ENCODE assay signal across 14 mouse cellular contexts in the genomic region with DNA sequence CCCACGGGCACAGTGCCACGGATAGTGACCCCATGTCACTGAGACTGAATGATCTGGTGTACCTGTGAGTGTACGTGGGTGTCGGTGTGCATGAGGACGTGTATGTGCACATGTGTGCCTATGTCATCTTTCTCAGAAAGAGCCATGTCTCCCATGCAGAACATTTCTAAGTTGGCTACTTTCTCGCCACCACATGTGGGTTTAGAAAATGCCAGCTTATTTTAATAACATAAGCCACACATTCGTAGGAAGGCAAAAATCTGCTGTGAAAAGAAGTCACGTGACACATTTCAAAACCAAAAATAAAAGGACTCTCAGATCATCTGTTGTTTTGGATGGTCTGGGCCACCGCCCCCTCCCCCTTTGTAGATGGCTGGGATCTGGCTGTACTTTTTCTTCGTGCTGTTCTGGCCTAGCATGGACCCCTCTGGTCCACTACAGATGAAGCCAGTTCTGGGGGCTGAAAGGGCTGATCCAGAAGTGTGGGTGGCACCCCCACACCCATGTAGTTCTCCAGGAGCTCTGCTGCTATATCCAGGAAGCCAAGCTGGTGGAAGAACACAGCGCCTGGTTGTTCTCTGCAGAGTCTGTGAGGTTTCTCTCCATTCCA.
DNase-seq lines count a peak whose midpoint lies in the region; ATAC-seq and TF ChIP-seq lines count a peak whose summit lies in the region.
"Had no signal": no experiment of that assay in that cellular context is flagged by ENCODE, and none has a peak within 500 bp of the region (broad histone marks: within the 10 kb centered on the region; RNA-seq: fewer than 3 reads in every experiment).

No protein-coding gene starts in this region.

- H3K4me2 ChIP-seq in CH12.LX (ENCODE audit: insufficient read depth, low read depth, poor library complexity, severe bottlenecking): no peak overlapping the region
- H3K4me2 ChIP-seq: heart, embryonic 13.5 days; kidney, embryonic 15.5 days; liver, embryonic 15.5 days; midbrain, embryonic 12.5 days had no signal

- TF ChIP-seq POLR2A in CH12.LX (IDR thresholded peaks at IDR 0.05; ENCODE audit: low read depth, low read length): no peak

- dilution Hi-C loops in CH12.LX (cut with MboI; ENCODE audit: extremely low pct_ligation_motif_present, extremely low pct_unique_long_range_greater_than_20kb, low sequenced_read_pairs): no loop called here

- H3K9ac ChIP-seq in CH12.LX (ENCODE audit: insufficient read depth, low read depth): no peak overlapping the region
- H3K9ac ChIP-seq: heart, embryonic 13.5 days; kidney, embryonic 15.5 days; liver, embryonic 15.5 days; midbrain, embryonic 12.5 days had no signal

- no peaks in the 10 kb centered on the region for H3K9me3 ChIP-seq in CH12.LX (replicated peaks; ENCODE audit: low read length)
- H3K9me3 ChIP-seq: heart, embryonic 13.5 days; kidney, embryonic 15.5 days; liver, embryonic 15.5 days; midbrain, embryonic 12.5 days had no signal

- DNase-seq in CH12.LX (ENCODE audit: extremely low read depth) (no peak), adipocyte (ENCODE audit: low spot score) (no peak)
- peak; percentile 90 for DNase-seq in layer of hippocampus, adult 9-11 months
- peak; percentile 72 to 93 for DNase-seq in left cerebral cortex, postnatal 25 days (ENCODE audit: low spot score in 2 of 2)
- DNase-seq in kidney, postnatal 25 days: no peak
- DNase-seq in kidney, adult 18-20 months: no peak
- DNase-seq: cerebellum, adult 11-12 months; lung, postnatal 36 days; spleen, adult 18-20 months had no signal

- in situ Hi-C loops in CH12.LX (cut with MboI; ENCODE audit: low pct_ligation_motif_present, low pct_unique_long_range_greater_than_20kb, low sequenced_read_pairs): no loop called here

- TF ChIP-seq CTCF in CH12.LX (conservative IDR thresholded peaks at IDR 0.05 in 1 of 2, IDR thresholded peaks at IDR 0.05 in 1 of 2; ENCODE audit: low read depth in 2 of 2, low read length in 2 of 2): no peak

- no peak overlapping the region for H3K4me3 ChIP-seq in CH12.LX (replicated peaks in 1 of 3; ENCODE audit: low read depth in 2 of 3, low read length in 2 of 3, poor library complexity in 1 of 3)
- H3K4me3 ChIP-seq: heart, embryonic 13.5 days; kidney, embryonic 15.5 days; liver, embryonic 15.5 days; midbrain, embryonic 12.5 days had no signal

- peaks cover 33% of the 10 kb centered on the region for H3K27me3 ChIP-seq in CH12.LX (replicated peaks)
- H3K27me3 ChIP-seq: heart, embryonic 13.5 days; kidney, embryonic 15.5 days; liver, embryonic 15.5 days; midbrain, embryonic 12.5 days had no signal

- TF ChIP-seq EP300 in CH12.LX (IDR thresholded peaks at IDR 0.05; ENCODE audit: low read length): no peak

- no peaks in the 10 kb centered on the region for H3K36me3 ChIP-seq in CH12.LX (replicated peaks in 1 of 2; ENCODE audit: control insufficient read depth in 1 of 2, insufficient read depth in 1 of 2, low read length in 1 of 2)
- H3K36me3 ChIP-seq: liver, embryonic 15.5 days had no signal

- intact Hi-C loops in left cerebral cortex, postnatal 25 days (cut with DNase I): loop anchor here (5.0 kb wide), 1 partner anchor 45 kb away; no protein-coding TSS in a partner anchor

- H3K79me2 ChIP-seq in CH12.LX (replicated peaks; ENCODE audit: control insufficient read depth, extremely low read depth, insufficient read depth, poor library complexity, severe bottlenecking): no peaks in the 10 kb centered on the region

- no peak for TF ChIP-seq RAD21 in CH12.LX (IDR thresholded peaks at IDR 0.05; ENCODE audit: low read depth, low read length)

- H3K27ac ChIP-seq in CH12.LX (ENCODE audit: insufficient read depth, low read depth): no peak overlapping the region
- H3K27ac ChIP-seq: heart, embryonic 13.5 days; kidney, embryonic 15.5 days; liver, embryonic 15.5 days; midbrain, embryonic 12.5 days had no signal

- peak; percentile 39 for ATAC-seq in frontal cortex, adult (ENCODE audit: low TSS enrichment)

- H3K4me1 ChIP-seq in CH12.LX (ENCODE audit: control insufficient read depth in 1 of 2, insufficient read depth in 2 of 2): no peaks in the 10 kb centered on the region
- H3K4me1 ChIP-seq: kidney, embryonic 15.5 days; liver, embryonic 15.5 days; midbrain, embryonic 12.5 days had no signal

TF ChIP-seq in CH12.LX, 34 proteins besides CTCF, POLR2A, EP300 and RAD21:
- TF ChIP-seq NELFE (IDR thresholded peaks at IDR 0.05; ENCODE audit: low read depth, low read length): no peak
- TF ChIP-seq MAZ (IDR thresholded peaks at IDR 0.05; ENCODE audit: low read depth, low read length): no peak
- TF ChIP-seq SIN3A (IDR thresholded peaks at IDR 0.05; ENCODE audit: low read length): no peak
- peak; percentile 47 for TF ChIP-seq USF1 (IDR thresholded peaks at IDR 0.05; ENCODE audit: low read depth, low read length)
- no peak for TF ChIP-seq TCF12 (IDR thresholded peaks at IDR 0.05; ENCODE audit: low read depth, low read length)
- TF ChIP-seq MAFK (IDR thresholded peaks at IDR 0.05; ENCODE audit: insufficient replicate concordance, low read length): no peak
- TF ChIP-seq MXI1 (IDR thresholded peaks at IDR 0.05; ENCODE audit: low read depth, low read length): no peak
- TF ChIP-seq ZC3H11A (IDR thresholded peaks at IDR 0.05; ENCODE audit: low read depth, low read length): no peak
- TF ChIP-seq SMC3 (IDR thresholded peaks at IDR 0.05; ENCODE audit: low read depth, low read length): no peak
- no peak for TF ChIP-seq MYC (IDR thresholded peaks at IDR 0.05; ENCODE audit: low read depth, low read length)
- peak; percentile 51 for TF ChIP-seq USF2 (conservative IDR thresholded peaks at IDR 0.05; ENCODE audit: low read depth, low read length)

Comparison
In these comparisons a context has a peak if more than half of its experiments do, and no peak if none do; other contexts are left out.
1. DNase-seq: peak in layer of hippocampus, adult 9-11 months (single experiment) and left cerebral cortex, postnatal 25 days (2 of 2); none in CH12.LX (single experiment), kidney, postnatal 25 days (0 of 2), kidney, adult 18-20 months (single experiment) and adipocyte (single experiment).